Mouse (Mus musculus) adrenal gland, postnatal 14 days (tissue): Measurements from ENCODE around the gene Hist1h2ab. TPM values are rescaled to one million over a fixed set of nuclear protein-coding genes. Genes with fewer than 3 reads are reported as not detected.
"Not testable (repeated sequence)": the region's sequence is repeated elsewhere in the genome, so short reads cannot be mapped to it uniquely, and the experiment has no call there.

Source experiments
- DNase-seq: peaks from one replicate; pipeline ENCODE4 v3.0.0; 2021; ENCODE audit warnings: mixed read lengths
- total RNA-seq: library from RNA; stranded (reverse); gene quantifications from 2 replicates; pipeline ENCODE4 v1.2.3, GENCODE M21; 2021

The Hist1h2ab gene
- total RNA-seq, 1 experiment from 2014 or later = 198 TPM

GRCm38 (mm10) chr13:23753314-23754078 lies 2.6 kb downstream of the Hist1h2ab start:
- DNase-seq = no peak

- DNase-seq = no peak
Measured at GRCm38 (mm10) chr13:23755000-23755399, 4.1 kb downstream of the Hist1h2ab start.

GRCm38 (mm10) chr13:23756790-23757189 lies 5.9 kb downstream of the Hist1h2ab start, which contains the start of gene Hist1h4b:
Hist1h4b (plus strand) TSS chr13:23757013.
- peak; percentile 91 for DNase-seq

- no peak for DNase-seq
Measured at GRCm38 (mm10) chr13:23757211-23757773, 6.4 kb downstream of the Hist1h2ab start.

GRCm38 (mm10) chr13:23757921-23758320 lies 7.0 kb downstream of the Hist1h2ab start:
- DNase-seq = no peak

- no peak for DNase-seq
Measured at GRCm38 (mm10) chr13:23759251-23759771, 8.4 kb downstream of the Hist1h2ab start.

- DNase-seq = no peak
Measured at GRCm38 (mm10) chr13:23759916-23760239, 9.0 kb downstream of the Hist1h2ab start.

GRCm38 (mm10) chr13:23760240-23760971 lies 9.5 kb downstream of the Hist1h2ab start:
- no peak for DNase-seq

GRCm38 (mm10) chr13:23760972-23761864 lies 10.3 kb downstream of the Hist1h2ab start, which contains the start of gene Hist1h4a:
Hist1h4a (minus strand) TSS chr13:23761230.
- DNase-seq = peak; percentile 99

GRCm38 (mm10) chr13:23761871-23762821 lies 11.2 kb downstream of the Hist1h2ab start, which contains the start of gene Hist1h3a:
Hist1h3a (minus strand) TSS chr13:23762386.
- peak; percentile 70 for DNase-seq

GRCm38 (mm10) chr13:23763242-23763585 lies 12.3 kb downstream of the Hist1h2ab start:
- no peak for DNase-seq

GRCm38 (mm10) chr13:23763586-23764323 lies 12.8 kb downstream of the Hist1h2ab start, which contains the start of gene Hist1h1a:
Hist1h1a (plus strand) TSS chr13:23763666.
- DNase-seq = peak; percentile 90

GRCm38 (mm10) chr13:23764324-23765171 lies 13.6 kb downstream of the Hist1h2ab start:
- DNase-seq = no peak

GRCm38 (mm10) chr13:23765172-23765513 lies 14.2 kb downstream of the Hist1h2ab start:
- DNase-seq = no peak

GRCm38 (mm10) chr13:23766772-23767171 lies 15.8 kb downstream of the Hist1h2ab start:
- DNase-seq = peak; percentile 31

GRCm38 (mm10) chr13:23768834-23769397 lies 18.0 kb downstream of the Hist1h2ab start:
- DNase-seq = no peak

GRCm38 (mm10) chr13:23769613-23770012 lies 18.7 kb downstream of the Hist1h2ab start, which contains the start of gene Trim38:
Trim38 (plus strand) TSS chr13:23769913.
- DNase-seq = not testable (repeated sequence)

GRCm38 (mm10) chr13:23772561-23773313 lies 21.8 kb downstream of the Hist1h2ab start:
- DNase-seq = peak; percentile 69
